ENCODE assay signal across 8 mouse cellular contexts in the genomic region with DNA sequence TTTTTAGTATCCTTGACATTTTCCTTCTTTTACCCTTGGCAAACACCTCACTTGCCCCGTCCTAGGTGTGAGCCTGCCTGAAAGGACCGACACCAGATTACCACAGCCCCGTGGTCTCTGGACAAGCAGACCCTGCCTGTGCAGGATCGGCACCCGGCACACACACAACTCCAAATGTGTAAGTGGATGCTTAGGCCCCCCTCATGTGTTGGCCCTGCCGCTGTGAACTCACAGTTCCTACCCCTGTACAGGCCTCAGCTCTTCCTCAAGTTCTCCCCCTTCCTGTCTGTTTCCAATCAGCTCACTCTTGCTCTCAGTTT. TPM values are rescaled to one million over a fixed set of nuclear protein-coding genes. Genes with fewer than 3 reads are reported as not detected.
DNase-seq lines count a peak whose midpoint lies in the region; ATAC-seq and TF ChIP-seq lines count a peak whose summit lies in the region.

No protein-coding gene starts in this region.

- H3K36me3 ChIP-seq in heart, postnatal 0 days (replicated peaks; ENCODE audit: control insufficient read depth, insufficient read depth, low read length): peaks cover 42% of the 10 kb centered on the region
- H3K36me3 ChIP-seq in hindbrain, embryonic 14.5 days (replicated peaks; ENCODE audit: control insufficient read depth, insufficient read depth): peaks cover 9% of the 10 kb centered on the region
- peaks cover 15% of the 10 kb centered on the region for H3K36me3 ChIP-seq in midbrain, embryonic 13.5 days

- TF ChIP-seq CTCF in heart, postnatal 0 days (IDR thresholded peaks at IDR 0.05; ENCODE audit: low read depth): no peak

- 55% methylated on average over 6 of the region's 6 CpGs for WGBS in heart, postnatal 0 days
- WGBS in hindbrain, embryonic 14.5 days: 72% methylated on average over 6 of the region's 6 CpGs
- 70% methylated on average over 6 of the region's 6 CpGs for WGBS in midbrain, embryonic 13.5 days

- H3K27ac ChIP-seq in heart, postnatal 0 days (ENCODE audit: low read depth): peak overlapping the region; percentile 85
- H3K27ac ChIP-seq in brown adipose tissue, adult 24 weeks (replicated peaks; ENCODE audit: low read depth, low read length): peak overlapping the region; percentile 55
- peak overlapping the region; percentile 81 for H3K27ac ChIP-seq in hindbrain, embryonic 14.5 days
- peak overlapping the region; percentile 71 for H3K27ac ChIP-seq in midbrain, embryonic 13.5 days

- TF ChIP-seq EP300 in heart, postnatal 0 days (IDR thresholded peaks at IDR 0.05; ENCODE audit: low read depth): no peak

- no peaks in the 10 kb centered on the region for H3K9me3 ChIP-seq in heart, postnatal 0 days (replicated peaks; ENCODE audit: control insufficient read depth, low read length)
- H3K9me3 ChIP-seq in hindbrain, embryonic 14.5 days (ENCODE audit: control insufficient read depth, low read length): no peaks in the 10 kb centered on the region
- H3K9me3 ChIP-seq in midbrain, embryonic 13.5 days: no peaks in the 10 kb centered on the region

- H3K27me3 ChIP-seq in heart, postnatal 0 days (ENCODE audit: control insufficient read depth, insufficient read depth, low read length): no peaks in the 10 kb centered on the region
- H3K27me3 ChIP-seq in hindbrain, embryonic 14.5 days (ENCODE audit: control insufficient read depth, insufficient read depth, low read length): peaks cover 11% of the 10 kb centered on the region
- peaks cover 44% of the 10 kb centered on the region for H3K27me3 ChIP-seq in midbrain, embryonic 13.5 days

- H3K4me3 ChIP-seq in heart, postnatal 0 days (ENCODE audit: low read depth, low read length): no peak overlapping the region
- no peak overlapping the region for H3K4me3 ChIP-seq in brown adipose tissue, adult 24 weeks (ENCODE audit: insufficient read depth, low read depth, low read length)
- no peak overlapping the region for H3K4me3 ChIP-seq in hindbrain, embryonic 14.5 days (replicated peaks; ENCODE audit: low read length)
- H3K4me3 ChIP-seq in midbrain, embryonic 13.5 days (replicated peaks): no peak overlapping the region

- H3K4me1 ChIP-seq in heart, postnatal 0 days (ENCODE audit: control insufficient read depth, insufficient read depth): peaks cover 42% of the 10 kb centered on the region
- H3K4me1 ChIP-seq in brown adipose tissue, adult 24 weeks (ENCODE audit: control insufficient read depth, insufficient read depth, insufficient read length, low read length): peaks cover 36% of the 10 kb centered on the region
- H3K4me1 ChIP-seq in hindbrain, embryonic 14.5 days (replicated peaks; ENCODE audit: control insufficient read depth, insufficient read depth, low read length): peaks cover 39% of the 10 kb centered on the region
- H3K4me1 ChIP-seq in midbrain, embryonic 13.5 days (replicated peaks): peaks cover 46% of the 10 kb centered on the region

- intact Hi-C loops in heart, postnatal 10 days (cut with DNase I): no loop called here

- H3K4me2 ChIP-seq in heart, postnatal 0 days (ENCODE audit: low read depth, low read length): peak overlapping the region; percentile 27
- no peak overlapping the region for H3K4me2 ChIP-seq in hindbrain, embryonic 14.5 days (replicated peaks)
- H3K4me2 ChIP-seq in midbrain, embryonic 13.5 days (replicated peaks): no peak overlapping the region

- no peak for ATAC-seq in heart, postnatal 0 days (ENCODE audit: insufficient read depth, low read depth)
- no peak; the same call in 1 of the 2 replicates for ATAC-seq in hindbrain, embryonic 14.5 days (ENCODE audit: low FRiP score)
- no peak; the same call in 1 of the 2 replicates for ATAC-seq in midbrain, embryonic 13.5 days

- no peak for DNase-seq in heart, postnatal 0 days (ENCODE audit: low spot score)
- no peak for DNase-seq in heart, postnatal 10 days
- DNase-seq in hindbrain, embryonic 14.5 days (ENCODE audit: low spot score): no peak
- DNase-seq in layer of hippocampus, adult 9-10 months (ENCODE audit: low spot score): no peak
- DNase-seq in urinary bladder, adult 18-20 months (ENCODE audit: low spot score in 2 of 2): no peak
- no peak for DNase-seq in layer of hippocampus, postnatal 36 days

- 0 out of 2 replicates have a peak overlapping the region, but pooled peaks have one; percentile 30 for H3K9ac ChIP-seq in heart, postnatal 0 days (replicated peaks; ENCODE audit: low read depth, low read length)
- no peak overlapping the region for H3K9ac ChIP-seq in hindbrain, embryonic 14.5 days
- H3K9ac ChIP-seq in midbrain, embryonic 13.5 days (replicated peaks): 0 out of 2 replicates have a peak overlapping the region, but pooled peaks have one; percentile 2

RNA-seq across cellular contexts. Expression of a gene that starts 0.3 kb away (rescaled TPM):
- 1.0 TPM in 1 of 2 replicates, not detected in the other for total RNA-seq in heart, postnatal 0 days (2014; rRNA removed; ENCODE audit: low replicate concordance)
- 3.0 and 3.1 TPM in 2 replicates for polyA plus RNA-seq in heart, postnatal 0 days (2015; fragmentation: Nextera tagmentation; extraction: Ambion mirVana)
- total RNA-seq in heart, postnatal 10 days (2021): under 1 TPM; 0.50 to 0.89 TPM
- 1.9 TPM in 1 of 2 replicates, not detected in the other for polyA plus RNA-seq in brown adipose tissue, adult 24 weeks (2012; ENCODE audit: insufficient read depth, insufficient read length, missing spikeins)
- 0.55 and 0.71 TPM in 2 replicates for polyA plus RNA-seq in hindbrain, embryonic 14.5 days (2014; fragmentation: Nextera tagmentation; extraction: Ambion mirVana)
- 1.3 and 1.9 TPM in 2 replicates for polyA plus RNA-seq in midbrain, embryonic 13.5 days (2015; fragmentation: Nextera tagmentation; extraction: Ambion mirVana)
- not detected for total RNA-seq in layer of hippocampus, postnatal 36 days (2021)

RNA-seq across cellular contexts. Expression of a gene that starts 21.2 kb away (rescaled TPM):
- total RNA-seq in heart, postnatal 0 days (2014; rRNA removed; ENCODE audit: low replicate concordance): 4.4 and 4.8 TPM in 2 replicates
- polyA plus RNA-seq in heart, postnatal 0 days (2015; fragmentation: Nextera tagmentation; extraction: Ambion mirVana): 8.7 and 9.8 TPM in 2 replicates
- 1 to 10 TPM; 8.4 to 9.1 TPM for total RNA-seq in heart, postnatal 10 days (2021)
- 2.9 and 3.1 TPM in 2 replicates for polyA plus RNA-seq in brown adipose tissue, adult 24 weeks (2012; ENCODE audit: insufficient read depth, insufficient read length, missing spikeins)
- polyA plus RNA-seq in hindbrain, embryonic 14.5 days (2014; fragmentation: Nextera tagmentation; extraction: Ambion mirVana): 3.8 and 5.1 TPM in 2 replicates
- 2.1 and 2.4 TPM in 2 replicates for polyA plus RNA-seq in midbrain, embryonic 13.5 days (2015; fragmentation: Nextera tagmentation; extraction: Ambion mirVana)
- total RNA-seq in layer of hippocampus, postnatal 36 days (2021): 1 to 10 TPM; 1.2 to 2.0 TPM

RNA-seq across cellular contexts. Expression of a gene that starts 34.8 kb away (rescaled TPM):
- total RNA-seq in heart, postnatal 0 days (2014; rRNA removed; ENCODE audit: low replicate concordance): 68.0 and 83.6 TPM in 2 replicates
- polyA plus RNA-seq in heart, postnatal 0 days (2015; fragmentation: Nextera tagmentation; extraction: Ambion mirVana): 6.2 and 6.9 TPM in 2 replicates
- total RNA-seq in heart, postnatal 10 days (2021): 10 to 100 TPM; 50.2 TPM
- 19.0 and 22.9 TPM in 2 replicates for polyA plus RNA-seq in brown adipose tissue, adult 24 weeks (2012; ENCODE audit: insufficient read depth, insufficient read length, missing spikeins)
- polyA plus RNA-seq in hindbrain, embryonic 14.5 days (2014; fragmentation: Nextera tagmentation; extraction: Ambion mirVana): 17.8 and 18.1 TPM in 2 replicates
- 16.8 and 17.3 TPM in 2 replicates for polyA plus RNA-seq in midbrain, embryonic 13.5 days (2015; fragmentation: Nextera tagmentation; extraction: Ambion mirVana)
- 10 to 100 TPM; 85.9 to 92.2 TPM for total RNA-seq in layer of hippocampus, postnatal 36 days (2021)

RNA-seq across cellular contexts. Expression of a gene that starts 36.4 kb away (rescaled TPM):
- total RNA-seq in heart, postnatal 0 days (2014; rRNA removed; ENCODE audit: low replicate concordance): 98.3 and 116 TPM in 2 replicates
- 28.4 and 29.5 TPM in 2 replicates for polyA plus RNA-seq in heart, postnatal 0 days (2015; fragmentation: Nextera tagmentation; extraction: Ambion mirVana)
- 10 to 100 TPM; 40.3 to 40.6 TPM for total RNA-seq in heart, postnatal 10 days (2021)
- polyA plus RNA-seq in brown adipose tissue, adult 24 weeks (2012; ENCODE audit: insufficient read depth, insufficient read length, missing spikeins): 25.1 and 33.4 TPM in 2 replicates
- polyA plus RNA-seq in hindbrain, embryonic 14.5 days (2014; fragmentation: Nextera tagmentation; extraction: Ambion mirVana): 55.2 and 62.1 TPM in 2 replicates
- polyA plus RNA-seq in midbrain, embryonic 13.5 days (2015; fragmentation: Nextera tagmentation; extraction: Ambion mirVana): 50.1 and 55.7 TPM in 2 replicates
- total RNA-seq in layer of hippocampus, postnatal 36 days (2021): 100 to 1,000 TPM in 1 of 2 experiments, 10 to 100 TPM in 1; 95.2 to 115 TPM

RNA-seq across cellular contexts. Expression of a gene that starts 59.8 kb away (rescaled TPM):
- total RNA-seq in heart, postnatal 0 days (2014; rRNA removed; ENCODE audit: low replicate concordance): 17.0 and 23.2 TPM in 2 replicates
- 33.3 and 38.3 TPM in 2 replicates for polyA plus RNA-seq in heart, postnatal 0 days (2015; fragmentation: Nextera tagmentation; extraction: Ambion mirVana)
- total RNA-seq in heart, postnatal 10 days (2021): 10 to 100 TPM; 30.8 to 31.4 TPM
- 17.2 and 62.3 TPM in 2 replicates for polyA plus RNA-seq in brown adipose tissue, adult 24 weeks (2012; ENCODE audit: insufficient read depth, insufficient read length, missing spikeins)
- 17.4 and 20.1 TPM in 2 replicates for polyA plus RNA-seq in hindbrain, embryonic 14.5 days (2014; fragmentation: Nextera tagmentation; extraction: Ambion mirVana)
- polyA plus RNA-seq in midbrain, embryonic 13.5 days (2015; fragmentation: Nextera tagmentation; extraction: Ambion mirVana): 20.0 and 26.3 TPM in 2 replicates
- 1 to 10 TPM; 7.2 to 7.6 TPM for total RNA-seq in layer of hippocampus, postnatal 36 days (2021)
